14 mouse cellular contexts compared by ENCODE assay signal in the genomic region with DNA sequence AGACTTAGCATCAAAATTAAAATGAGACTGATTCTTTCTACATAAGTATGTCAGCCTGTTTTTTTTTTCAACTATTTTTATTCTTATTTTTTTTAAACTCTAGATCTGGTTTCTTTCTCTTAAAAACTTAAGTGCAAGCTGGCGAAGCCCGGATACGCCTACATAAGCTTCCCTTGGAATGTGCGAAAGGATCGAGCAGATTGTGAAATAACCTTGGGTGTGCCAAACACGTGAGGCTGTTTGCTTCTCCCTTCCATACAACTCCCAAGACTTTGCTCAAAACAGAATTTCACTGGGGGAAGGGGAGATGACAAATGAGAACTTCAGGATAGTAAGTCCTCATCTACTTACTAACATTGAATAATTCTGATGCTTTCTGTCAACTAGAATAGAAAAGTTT.
DNase-seq lines count a peak whose midpoint lies in the region; ATAC-seq and TF ChIP-seq lines count a peak whose summit lies in the region.
"Had no signal": no experiment of that assay in that cellular context is flagged by ENCODE, and none has a peak within 500 bp of the region (broad histone marks: within the 10 kb centered on the region; RNA-seq: fewer than 3 reads in every experiment).

No protein-coding gene starts in this region.

- H3K4me1 ChIP-seq in forebrain, embryonic 14.5 days (ENCODE audit: control insufficient read depth, insufficient read depth, low read length) = no peaks in the 10 kb centered on the region
- H3K4me1 ChIP-seq in forebrain, embryonic 15.5 days = no peaks in the 10 kb centered on the region
- H3K4me1 ChIP-seq in cerebellum, adult 2 months (ENCODE audit: control insufficient read depth, insufficient read depth, low read length) = no peaks in the 10 kb centered on the region
- H3K4me1 ChIP-seq in midbrain, postnatal 0 days (ENCODE audit: insufficient read depth, low read length) = no peaks in the 10 kb centered on the region
- H3K4me1 ChIP-seq: embryonic facial prominence, embryonic 15.5 days; kidney, embryonic 15.5 days; limb, embryonic 15.5 days had no signal

- H3K27me3 ChIP-seq in forebrain, embryonic 14.5 days (replicated peaks; ENCODE audit: control insufficient read depth, insufficient read depth, low read length) = no peaks in the 10 kb centered on the region
- no peaks in the 10 kb centered on the region for H3K27me3 ChIP-seq in forebrain, embryonic 15.5 days
- no peaks in the 10 kb centered on the region; the same call in 1 of the 2 replicates for H3K27me3 ChIP-seq in cerebellum, adult 2 months (ENCODE audit: control insufficient read depth, insufficient read depth, low read length)
- H3K27me3 ChIP-seq in midbrain, postnatal 0 days (ENCODE audit: insufficient read depth, low read length) = no peaks in the 10 kb centered on the region
- H3K27me3 ChIP-seq: embryonic facial prominence, embryonic 15.5 days; kidney, embryonic 15.5 days; limb, embryonic 15.5 days had no signal

- H3K36me3 ChIP-seq in forebrain, embryonic 14.5 days (ENCODE audit: control insufficient read depth, insufficient read depth, low read length) = no peaks in the 10 kb centered on the region
- no peaks in the 10 kb centered on the region for H3K36me3 ChIP-seq in forebrain, embryonic 15.5 days
- H3K36me3 ChIP-seq in midbrain, postnatal 0 days (ENCODE audit: insufficient read depth, low read length) = no peaks in the 10 kb centered on the region
- H3K36me3 ChIP-seq: embryonic facial prominence, embryonic 15.5 days; kidney, embryonic 15.5 days; limb, embryonic 15.5 days had no signal

- H3K4me3 ChIP-seq in forebrain, embryonic 14.5 days (ENCODE audit: low read depth, low read length) = no peak overlapping the region
- no peak overlapping the region for H3K4me3 ChIP-seq in forebrain, embryonic 15.5 days
- no peak overlapping the region for H3K4me3 ChIP-seq in cerebellum, adult 2 months (replicated peaks; ENCODE audit: insufficient read depth, low read depth, low read length)
- H3K4me3 ChIP-seq in midbrain, postnatal 0 days (ENCODE audit: low read depth, low read length) = no peak overlapping the region
- H3K4me3 ChIP-seq: embryonic facial prominence, embryonic 15.5 days; heart, adult 2 months; kidney, embryonic 15.5 days; limb, embryonic 15.5 days had no signal

- WGBS in forebrain, embryonic 14.5 days = 84% methylated on average over 6 of the region's 6 CpGs
- 86% methylated on average over 6 of the region's 6 CpGs for whole genome bisulfite sequencing in forebrain, embryonic 15.5 days
- WGBS in cerebellum, adult 2 months = 85% methylated on average over 6 of the region's 6 CpGs
- WGBS in midbrain, postnatal 0 days = 91% methylated on average over 6 of the region's 6 CpGs

- H3K4me2 ChIP-seq in forebrain, embryonic 14.5 days (ENCODE audit: low read length) = no peak overlapping the region
- H3K4me2 ChIP-seq in forebrain, embryonic 15.5 days (replicated peaks) = no peak overlapping the region
- no peak overlapping the region for H3K4me2 ChIP-seq in midbrain, postnatal 0 days (ENCODE audit: low read depth, low read length, poor library complexity, severe bottlenecking)
- H3K4me2 ChIP-seq: embryonic facial prominence, embryonic 15.5 days; kidney, embryonic 15.5 days; limb, embryonic 15.5 days had no signal

- H3K9me3 ChIP-seq in forebrain, embryonic 14.5 days (replicated peaks; ENCODE audit: control insufficient read depth, low read length) = no peaks in the 10 kb centered on the region
- H3K9me3 ChIP-seq in forebrain, embryonic 15.5 days = no peaks in the 10 kb centered on the region
- H3K9me3 ChIP-seq in midbrain, postnatal 0 days (ENCODE audit: low read length) = no peaks in the 10 kb centered on the region
- H3K9me3 ChIP-seq: embryonic facial prominence, embryonic 15.5 days; kidney, embryonic 15.5 days; limb, embryonic 15.5 days had no signal

- H3K9ac ChIP-seq in forebrain, embryonic 14.5 days (ENCODE audit: low read length) = no peak overlapping the region
- H3K9ac ChIP-seq in forebrain, embryonic 15.5 days (replicated peaks) = no peak overlapping the region
- no peak overlapping the region for H3K9ac ChIP-seq in midbrain, postnatal 0 days (replicated peaks; ENCODE audit: low read length, poor library complexity, severe bottlenecking)
- H3K9ac ChIP-seq: embryonic facial prominence, embryonic 15.5 days; kidney, embryonic 15.5 days; limb, embryonic 15.5 days had no signal

- intact Hi-C loops in left cerebral cortex, postnatal 25 days (cut with DNase I) = loop anchor here (1.0 to 5.0 kb wide), 5 partner anchors 17 to 224 kb away; no protein-coding TSS in a partner anchor

- TF ChIP-seq CTCF in cerebellum, adult 2 months (IDR thresholded peaks at IDR 0.05; ENCODE audit: borderline replicate concordance, insufficient read depth, low read depth, low read length) = no peak
- TF ChIP-seq CTCF in midbrain, postnatal 0 days (IDR thresholded peaks at IDR 0.05) = no peak

- H3K27ac ChIP-seq in forebrain, embryonic 14.5 days (ENCODE audit: low read depth, low read length) = no peak overlapping the region
- no peak overlapping the region for H3K27ac ChIP-seq in forebrain, embryonic 15.5 days (replicated peaks)
- H3K27ac ChIP-seq in cerebellum, adult 2 months (ENCODE audit: insufficient read depth, low read length) = no peak overlapping the region
- no peak overlapping the region for H3K27ac ChIP-seq in midbrain, postnatal 0 days (ENCODE audit: low read depth, low read length)
- H3K27ac ChIP-seq: embryonic facial prominence, embryonic 15.5 days; heart, adult 2 months; kidney, embryonic 15.5 days; limb, embryonic 15.5 days had no signal

- no peak for ATAC-seq in forebrain, embryonic 14.5 days
- no peak for ATAC-seq in forebrain, embryonic 15.5 days (replicated peaks)
- ATAC-seq in erythroid progenitor cell, adult 5-6 weeks (replicated peaks; ENCODE audit: low FRiP score, poor library complexity, severe bottlenecking) = no peak
- no peak for ATAC-seq in midbrain, postnatal 0 days (ENCODE audit: low FRiP score)

- DNase-seq in forebrain, embryonic 14.5 days (ENCODE audit: low spot score) = peak; percentile 31
- DNase-seq in urinary bladder, postnatal 36 days (ENCODE audit: low spot score in 2 of 2) = peak; percentile 3 to 56
- no peak for DNase-seq in urinary bladder, postnatal 4 days (ENCODE audit: low spot score in 2 of 2)
- peak; percentile 80 to 98 for DNase-seq in left cerebral cortex, postnatal 25 days (ENCODE audit: low spot score in 2 of 2)
- DNase-seq in cerebellum, adult 2 months = no peak
- no peak for DNase-seq in midbrain, postnatal 0 days (ENCODE audit: low spot score)
- DNase-seq: cerebellum, adult 8-10 months; lung, postnatal 14 days had no signal

- no peak for TF ChIP-seq POLR2A in cerebellum, adult 2 months (IDR thresholded peaks at IDR 0.05; ENCODE audit: borderline replicate concordance, insufficient read depth, low read length)

Comparison
In these comparisons a context has a peak if more than half of its experiments do, and no peak if none do; other contexts are left out.
1. DNase-seq: peak in forebrain, embryonic 14.5 days (single experiment), urinary bladder, postnatal 36 days (2 of 2) and left cerebral cortex, postnatal 25 days (2 of 2); none in urinary bladder, postnatal 4 days (0 of 2), cerebellum, adult 2 months (0 of 2) and midbrain, postnatal 0 days (single experiment).